Mouse (Mus musculus) right cerebral cortex, postnatal 4 days (tissue): ENCODE measurements around the gene Pdk3.

Experiments
- DNase-seq: peaks from one replicate; pipeline ENCODE4 v3.0.0-alpha.2; 2022

Gene Pdk3

GRCm38 (mm10) chrX:93831561-93832336, at the start of gene Pdk3:
TSS of gene Pdk3 (minus strand) at chrX:93832201.
- peak; percentile 72 for DNase-seq

DNA sequence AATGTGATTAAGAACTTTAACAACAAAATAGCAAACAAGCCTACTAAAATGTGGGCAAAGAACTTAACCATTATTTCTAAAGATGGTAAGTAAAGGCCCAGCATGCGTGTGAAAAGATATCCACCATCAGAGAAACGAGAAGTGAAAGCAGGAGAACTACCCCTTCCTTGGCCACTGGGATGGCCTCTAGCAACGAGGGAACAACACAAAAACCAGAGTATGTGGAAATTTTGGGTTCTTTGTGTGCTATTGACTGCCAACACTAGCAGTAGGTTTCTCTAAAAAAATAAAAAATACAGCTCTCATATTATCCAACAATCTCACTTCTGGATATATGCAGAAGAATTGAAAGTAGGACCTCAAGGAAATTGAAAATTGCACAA, 45.6 kb upstream of the Pdk3 start:
- no peak for DNase-seq

DNA sequence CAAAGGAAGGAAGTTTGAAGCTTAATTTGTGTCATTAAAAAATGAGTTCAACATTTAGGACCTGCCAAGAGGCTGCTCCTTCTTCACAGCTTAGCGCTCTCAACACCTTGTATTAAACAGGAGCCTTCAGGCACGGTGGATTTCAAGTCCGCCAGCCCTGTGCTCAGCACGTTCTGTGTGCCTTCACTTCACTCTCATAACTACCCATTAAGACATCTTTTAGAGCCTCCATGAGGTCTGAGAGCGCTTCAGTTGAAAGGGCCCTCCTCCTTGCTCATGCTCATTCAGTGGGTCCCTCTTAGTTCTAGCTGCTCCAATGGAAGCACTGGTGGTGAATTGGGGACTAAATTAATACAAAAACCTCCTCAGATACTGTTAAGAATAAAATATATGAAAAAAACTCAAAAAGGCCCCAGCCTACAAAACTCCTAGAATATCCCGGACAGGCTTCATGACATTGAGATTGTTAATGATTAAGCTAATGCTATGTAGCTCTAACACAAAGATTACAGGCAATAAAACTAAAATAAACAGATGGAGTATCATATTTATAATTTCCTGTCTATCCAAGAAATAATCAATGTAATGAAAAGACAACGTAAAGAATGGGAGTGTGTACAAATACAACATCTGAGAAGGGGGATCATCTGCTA, 45.1 kb upstream of the Pdk3 start:
- DNase-seq, result no peak

DNA sequence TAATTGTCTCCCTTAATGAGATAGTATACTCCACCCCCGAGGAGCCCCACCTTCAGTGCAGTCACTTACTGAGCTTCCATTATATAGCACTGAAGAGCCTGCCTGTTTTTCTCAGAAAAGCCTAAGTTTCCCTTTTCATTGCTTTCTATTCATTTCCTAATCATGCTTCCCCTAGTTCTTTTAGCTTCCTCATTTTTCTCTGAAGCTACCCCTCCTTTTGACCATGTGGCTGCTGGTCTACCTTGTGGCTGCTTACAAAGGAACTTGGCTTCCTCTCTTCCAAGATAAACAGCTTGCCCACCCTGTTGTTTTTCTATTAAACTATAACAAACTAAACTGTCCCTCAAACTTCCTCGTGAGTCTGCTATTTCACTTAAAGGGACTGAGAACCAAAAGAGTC, 31.4 kb upstream of the Pdk3 start:
- no peak for DNase-seq

GRCm38 (mm10) chrX:93862525-93863086, 30.6 kb upstream of the Pdk3 start:
- DNase-seq, result no peak

DNA sequence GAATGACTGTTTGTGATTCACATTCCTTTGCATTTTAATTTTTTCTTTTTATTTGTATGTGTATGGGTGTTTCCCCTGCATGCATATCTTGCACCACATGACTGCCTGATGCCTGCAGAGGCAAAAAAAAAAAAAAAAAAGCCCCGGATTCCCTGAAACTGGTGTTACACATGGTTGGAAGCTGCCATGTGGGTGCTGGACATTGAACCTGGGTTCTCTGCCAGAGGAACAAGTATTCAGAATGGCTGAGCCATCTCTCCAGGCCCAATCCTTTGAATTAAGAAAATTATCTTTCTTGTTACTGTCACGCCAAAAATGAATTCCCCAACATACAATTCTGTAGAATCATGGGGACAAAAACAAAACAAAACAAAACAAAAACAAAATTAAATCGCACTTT, 25.8 kb upstream of the Pdk3 start:
- no peak for DNase-seq

DNA sequence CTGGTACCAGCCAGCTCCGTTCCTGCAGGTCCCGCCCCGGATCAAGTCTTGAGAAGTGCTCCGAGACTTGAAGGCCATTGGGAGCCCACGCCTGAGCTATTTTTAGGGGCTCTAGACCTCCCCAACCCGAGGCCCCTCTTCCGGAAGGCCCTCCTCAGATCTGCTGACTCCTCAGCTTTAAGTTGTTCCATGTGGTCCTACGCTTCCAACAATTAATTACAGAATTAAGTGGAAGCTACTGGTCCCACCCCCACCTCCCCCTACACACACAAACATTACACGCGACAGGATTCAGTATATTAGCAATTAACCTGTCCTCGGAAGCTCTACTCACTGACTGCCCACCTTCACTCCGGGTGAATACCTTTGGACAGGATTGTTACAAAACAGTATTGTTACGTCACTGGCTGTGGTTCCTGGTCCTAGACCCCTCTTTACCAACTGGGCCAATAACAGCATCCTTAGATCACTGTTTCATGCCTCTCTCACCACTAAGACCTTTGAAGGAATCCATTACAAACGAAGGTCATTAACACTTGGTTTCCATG, 410 bp upstream of the Pdk3 start:
- no peak for DNase-seq

GRCm38 (mm10) chrX:93825787-93826186, 6.2 kb downstream of the Pdk3 start:
- DNase-seq, result no peak

- no peak for DNase-seq
Observed at GRCm38 (mm10) chrX:93808040-93808439, 24.0 kb downstream of the Pdk3 start.

- peak; percentile 25 for DNase-seq
Observed at GRCm38 (mm10) chrX:93793168-93793567, 38.8 kb downstream of the Pdk3 start.

GRCm38 (mm10) chrX:93789562-93789961, 42.4 kb downstream of the Pdk3 start:
- no peak for DNase-seq

DNA sequence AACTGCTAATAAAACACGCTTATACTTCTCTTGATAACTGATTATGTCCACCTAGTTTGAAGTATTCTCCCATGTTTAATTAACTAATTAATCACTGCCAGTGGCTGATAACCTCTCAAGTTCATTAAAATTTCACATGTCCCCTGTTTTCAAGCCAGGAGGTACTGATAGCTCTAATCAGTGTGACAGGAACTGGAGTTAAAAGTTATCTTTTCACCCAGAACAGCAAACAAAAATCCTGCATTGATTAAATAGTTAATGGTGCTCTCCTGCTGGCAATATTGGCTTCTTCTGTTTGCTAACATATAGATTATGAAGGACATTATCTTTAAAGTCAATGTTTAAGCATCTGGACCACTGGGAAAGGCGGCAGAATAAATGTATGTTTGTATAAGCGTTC, 71.2 kb downstream of the Pdk3 start:
- DNase-seq, result no peak

GRCm38 (mm10) chrX:93756867-93757455, 75.0 kb downstream of the Pdk3 start:
- DNase-seq, result no peak

- no peak for DNase-seq
Observed at GRCm38 (mm10) chrX:93755210-93755842, 76.7 kb downstream of the Pdk3 start.

DNA sequence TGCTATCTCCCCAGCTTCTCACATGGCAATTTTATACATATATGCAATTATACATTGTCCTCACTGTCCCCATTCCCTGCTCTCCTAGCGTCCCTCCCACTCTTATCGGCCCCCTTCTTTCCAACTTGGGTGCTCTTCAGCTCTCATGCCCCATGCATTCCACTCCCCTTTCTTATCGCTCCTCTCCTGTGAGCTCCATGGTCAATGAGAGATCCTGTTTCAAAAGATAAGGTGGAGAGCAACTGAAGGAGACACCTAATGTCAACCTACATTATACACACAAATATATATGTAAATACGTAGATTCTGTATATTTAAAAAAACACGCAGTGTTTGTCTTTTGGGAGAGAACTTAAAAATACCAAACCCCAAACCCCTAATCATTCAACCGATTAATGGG, 81.4 kb downstream of the Pdk3 start:
- DNase-seq, result no peak

DNA sequence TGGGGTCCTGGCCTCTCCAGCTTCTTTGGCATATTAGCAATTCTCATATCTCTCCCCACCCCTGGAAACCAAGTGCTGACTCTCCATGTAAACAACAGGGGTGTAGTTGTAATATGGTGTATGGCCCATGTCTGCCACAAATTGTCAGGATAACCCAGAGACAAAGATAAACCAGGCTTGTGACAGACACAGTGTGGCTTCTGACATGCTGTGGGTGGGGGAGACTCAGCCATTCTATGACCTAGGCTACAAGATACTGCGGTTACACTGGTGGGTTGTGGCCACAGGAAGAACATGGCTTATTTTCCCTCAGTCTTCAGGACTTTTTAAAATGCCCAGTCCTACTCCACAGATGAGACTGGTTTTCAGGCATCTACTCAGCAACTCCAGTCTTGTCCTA, 82.8 kb downstream of the Pdk3 start:
- no peak for DNase-seq

DNA sequence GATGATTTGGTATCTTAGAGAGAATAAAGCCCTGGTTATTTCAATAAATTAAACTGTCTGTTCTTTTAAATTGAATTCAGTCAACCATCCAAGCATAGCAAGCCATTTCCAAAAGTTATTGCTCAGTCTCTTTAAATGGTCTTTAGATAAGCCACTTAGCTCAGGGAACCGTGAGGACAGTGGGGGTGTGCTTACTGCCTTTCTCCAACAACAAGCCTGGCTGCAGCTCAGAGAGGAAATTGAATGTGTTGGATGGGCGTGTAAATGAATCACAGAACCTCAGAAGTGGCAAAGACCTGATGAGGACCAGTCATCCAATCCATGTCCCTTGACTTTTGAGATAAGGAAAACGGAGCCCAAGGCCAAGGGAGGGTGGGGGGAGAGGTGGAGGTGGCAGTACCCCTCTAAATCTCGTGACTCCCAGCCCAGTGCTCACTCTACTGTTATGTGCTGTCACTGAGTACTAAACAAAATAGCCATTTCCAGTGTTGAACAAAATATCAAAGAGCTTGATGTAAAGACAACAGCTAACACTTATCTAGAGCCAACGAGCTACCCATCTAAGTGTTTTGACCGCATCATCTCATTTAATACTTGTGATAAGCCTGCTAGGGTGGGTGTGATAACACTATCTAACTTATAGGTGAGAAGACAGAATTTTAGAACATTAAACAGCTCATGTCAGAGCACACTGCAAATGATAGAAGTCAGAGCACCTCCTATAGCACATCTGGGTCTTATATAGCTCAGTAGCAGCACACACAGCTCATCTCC, 98.8 kb downstream of the Pdk3 start:
- DNase-seq, result no peak

- DNase-seq, result no peak
Observed at GRCm38 (mm10) chrX:93732407-93732806, 99.6 kb downstream of the Pdk3 start.

DNA sequence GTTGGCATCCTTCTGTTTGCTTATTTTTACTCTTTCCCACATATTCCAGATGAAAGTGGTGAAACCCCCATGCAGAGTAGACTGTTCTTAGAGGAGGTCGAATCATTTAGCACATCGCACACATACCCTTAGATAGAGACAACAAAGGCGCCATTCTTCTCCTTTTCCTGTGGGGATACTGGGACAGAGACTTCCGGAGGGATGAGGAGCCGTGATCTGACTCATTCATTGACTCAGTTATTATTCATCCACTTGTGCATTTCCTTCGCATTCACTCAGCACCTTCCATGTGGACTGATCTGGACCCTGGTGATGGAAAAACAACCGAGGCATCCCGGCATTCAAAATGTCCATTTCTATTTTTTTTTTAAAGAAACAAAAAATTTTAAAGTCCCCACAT, 101.1 kb downstream of the Pdk3 start:
- DNase-seq, result no peak

DNA sequence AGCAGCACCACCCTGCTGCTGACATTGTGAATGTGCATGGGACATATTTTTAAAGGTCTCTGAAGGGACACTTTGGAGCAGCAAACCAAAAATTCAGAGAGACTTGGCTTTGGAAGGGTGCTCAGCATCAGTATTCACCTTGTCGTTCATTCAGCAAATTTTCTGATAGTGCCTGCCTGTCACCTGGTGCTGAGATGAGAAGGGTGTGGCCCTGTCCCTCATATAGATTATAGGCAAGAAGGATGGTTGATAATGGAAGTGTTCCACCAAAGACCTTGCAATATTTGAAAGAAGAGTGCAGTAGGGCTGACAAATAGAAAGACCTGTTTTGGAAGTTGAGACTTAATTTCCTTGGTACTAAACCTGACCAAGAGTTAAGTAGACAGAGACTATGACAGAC, 102.5 kb downstream of the Pdk3 start:
- DNase-seq, result no peak
